Mouse (Mus musculus) frontal cortex, postnatal 10 days (tissue): Measurements from ENCODE around the gene Ostf1.

Experiments
- DNase-seq, 2 experiments: peaks; one replicate each; pipeline ENCODE4 v3.0.0; 2022; ENCODE audit warnings: low spot score in 2 of 2, mixed read lengths in 1 of 2

Ostf1 gene

GRCm38 (mm10) chr19:18568828-18569430 lies 62.7 kb downstream of the Ostf1 start:
- DNase-seq = no peak

DNA sequence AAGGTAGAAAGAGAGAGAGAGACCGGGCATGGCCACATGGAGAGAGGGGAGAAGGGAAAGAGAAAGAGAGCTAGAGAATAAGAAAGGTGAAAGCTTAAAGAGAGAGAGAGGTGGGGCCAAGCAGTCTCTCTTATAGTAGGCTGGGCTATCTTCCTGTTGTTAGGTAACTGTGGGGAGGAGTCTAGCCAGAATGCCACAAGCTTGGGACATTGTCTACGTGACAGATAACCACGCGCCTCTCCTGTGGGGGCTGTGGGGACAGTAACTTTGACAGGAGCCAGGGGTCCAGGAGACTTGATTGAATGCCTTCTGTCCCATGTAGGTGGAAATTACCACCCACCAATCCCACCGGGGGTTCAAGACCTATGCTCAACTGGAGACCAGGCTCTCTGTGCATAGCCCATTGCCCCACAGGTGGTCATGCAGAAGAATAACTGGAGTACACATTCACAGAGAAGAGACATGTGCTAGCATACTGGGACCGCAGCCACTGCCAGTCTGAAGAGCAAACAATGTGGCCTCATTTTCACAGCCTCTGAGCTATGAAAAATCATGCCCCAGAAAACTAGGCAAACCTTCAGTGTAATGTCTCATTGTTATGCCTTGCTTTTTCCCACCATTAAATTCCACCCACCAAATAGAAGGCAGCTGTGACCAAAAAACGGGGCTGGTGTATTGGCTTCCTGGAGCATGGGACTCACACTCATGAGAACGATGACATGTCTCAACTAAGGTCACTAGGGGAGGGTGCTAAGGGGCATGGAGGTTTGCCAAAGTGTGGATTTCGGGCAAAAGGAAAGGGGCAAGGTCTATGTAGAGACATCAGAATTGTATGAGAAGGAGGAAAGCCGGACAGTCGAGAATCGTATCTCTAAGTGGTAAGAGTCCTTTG lies 63.4 kb downstream of the Ostf1 start:
- no peak for DNase-seq

DNA sequence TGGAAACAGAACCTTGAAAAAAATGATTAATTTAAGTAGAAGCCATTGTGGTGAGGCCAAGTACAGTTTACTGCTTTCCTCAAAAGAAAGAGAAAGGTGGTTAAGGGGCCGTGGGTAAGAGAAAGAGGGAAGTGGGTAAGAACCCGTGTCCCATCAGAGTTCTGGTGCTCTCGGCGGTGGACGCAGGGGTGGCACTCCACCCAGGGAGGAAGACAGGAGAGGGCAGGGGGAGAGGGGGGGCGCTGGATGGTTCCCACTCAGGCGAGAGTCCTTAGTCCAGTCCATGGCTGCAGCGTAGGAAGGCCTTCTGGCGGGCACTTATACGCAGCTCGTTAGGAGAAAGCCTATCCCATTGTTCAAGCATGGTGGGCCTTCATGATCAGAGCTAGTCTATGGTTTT lies 64.1 kb downstream of the Ostf1 start:
- DNase-seq = no peak

DNA sequence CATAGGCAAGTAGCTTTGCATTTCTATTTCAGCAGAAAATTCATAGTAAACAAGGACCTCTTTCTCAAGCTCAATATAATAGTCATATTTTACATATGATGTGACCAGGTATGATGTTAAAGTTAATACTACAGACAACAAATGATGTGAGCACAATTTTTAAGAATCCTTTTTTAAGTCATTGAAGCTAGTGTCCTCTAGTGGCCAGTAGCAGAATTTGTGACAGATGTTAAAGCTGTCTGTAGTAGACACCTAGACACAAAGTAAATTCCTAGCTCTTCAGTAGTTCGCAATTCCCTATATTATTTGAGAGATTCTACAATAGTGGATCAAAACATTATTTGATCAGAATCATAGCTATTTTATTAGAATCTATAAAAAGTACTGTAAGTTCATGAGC lies 73.9 kb downstream of the Ostf1 start:
- DNase-seq = no peak

- no peak for DNase-seq
These were observed 76.0 kb downstream of the Ostf1 start for GRCm38 (mm10) chr19:18555645-18556044.

GRCm38 (mm10) chr19:18548668-18549067 lies 83.0 kb downstream of the Ostf1 start:
- DNase-seq = peak; percentile 15 to 67
